10 mouse cellular contexts compared by ENCODE assay signal in genomic region chr11:98356625-98357394, GRCm38 (mm10). TPM values are rescaled to one million over a fixed set of nuclear protein-coding genes. Genes with fewer than 3 reads are reported as not detected.
A peak's percentile ranks its signal among the peaks of the same experiment; 100 is the strongest.
DNase-seq lines count a peak whose midpoint lies in the region; ATAC-seq and TF ChIP-seq lines count a peak whose summit lies in the region.
"Had no signal": no experiment of that assay in that cellular context is flagged by ENCODE, and none has a peak within 500 bp of the region (broad histone marks: within the 10 kb centered on the region; RNA-seq: fewer than 3 reads in every experiment).

No protein-coding gene starts in this region.

- H3K36me3 ChIP-seq in intestine, embryonic 15.5 days = no peaks in the 10 kb centered on the region
- H3K36me3 ChIP-seq in neural tube, embryonic 13.5 days = no peaks in the 10 kb centered on the region

- 0 out of 2 replicates have a peak, but pooled peaks have one; percentile 4 for ATAC-seq in intestine, embryonic 15.5 days
- no peak for ATAC-seq in neural tube, embryonic 13.5 days (ENCODE audit: low read depth)
- no peak for ATAC-seq in megakaryocyte progenitor cell, adult 5-6 weeks (replicated peaks; ENCODE audit: poor library complexity)

- peak overlapping the region; percentile 33; the same call in 1 of the 2 replicates for H3K9ac ChIP-seq in intestine, embryonic 15.5 days
- H3K9ac ChIP-seq in neural tube, embryonic 13.5 days = no peak overlapping the region

- TF ChIP-seq POLR2A in lung, adult 2 months (IDR thresholded peaks at IDR 0.05; ENCODE audit: borderline replicate concordance, extremely low read depth, low read depth, low read length) = no peak

- H3K9me3 ChIP-seq in intestine, embryonic 15.5 days = no peaks in the 10 kb centered on the region
- no peaks in the 10 kb centered on the region for H3K9me3 ChIP-seq in neural tube, embryonic 13.5 days

- peaks cover 7% of the 10 kb centered on the region; the same call in 1 of the 2 replicates for H3K27me3 ChIP-seq in intestine, embryonic 15.5 days (replicated peaks)
- H3K27me3 ChIP-seq in neural tube, embryonic 13.5 days = peaks cover 32% of the 10 kb centered on the region

- DNase-seq in gastrocnemius, adult 2 months = no peak
- DNase-seq in gastrocnemius, adult 18-20 months (ENCODE audit: low spot score) = no peak
- peak; percentile 31 to 60 for DNase-seq in lung, adult 18-20 months
- no peak for DNase-seq in lung, adult 2 months
- no peak for DNase-seq in cerebellum, postnatal 36 days
- DNase-seq: B cell, adult 2 months had no signal

- H3K27ac ChIP-seq in gastrocnemius, adult 2 months = peak overlapping the region; percentile 98
- H3K27ac ChIP-seq in intestine, embryonic 15.5 days = peak overlapping the region; percentile 93
- peak overlapping the region; percentile 72; the same call in 1 of the 2 replicates for H3K27ac ChIP-seq in neural tube, embryonic 13.5 days (replicated peaks)

- 41% methylated on average over 7 of the region's 7 CpGs for WGBS in lung, adult 2 months
- 71% methylated on average over 7 of the region's 7 CpGs for WGBS in intestine, embryonic 15.5 days
- WGBS in neural tube, embryonic 13.5 days = 74% methylated on average over 7 of the region's 7 CpGs

- TF ChIP-seq CTCF in gastrocnemius, adult 2 months (IDR thresholded peaks at IDR 0.05) = no peak
- TF ChIP-seq CTCF in lung, adult 2 months (IDR thresholded peaks at IDR 0.05; ENCODE audit: insufficient read depth, low read length) = no peak

- H3K4me3 ChIP-seq in gastrocnemius, adult 2 months = no peak overlapping the region
- no peak overlapping the region for H3K4me3 ChIP-seq in lung, adult 2 months (replicated peaks; ENCODE audit: extremely low read depth, low read depth, low read length)
- H3K4me3 ChIP-seq in intestine, embryonic 15.5 days (replicated peaks) = no peak overlapping the region
- H3K4me3 ChIP-seq in neural tube, embryonic 13.5 days = no peak overlapping the region

- intact Hi-C loops in gastrocnemius, adult 2 months (cut with DNase I) = no loop called here

- peak overlapping the region; percentile 58 for H3K4me2 ChIP-seq in intestine, embryonic 15.5 days (replicated peaks)
- H3K4me2 ChIP-seq in neural tube, embryonic 13.5 days = peak overlapping the region; percentile 89; the same call in 1 of the 2 replicates

- peaks cover 20% of the 10 kb centered on the region for H3K4me1 ChIP-seq in lung, adult 2 months (ENCODE audit: control insufficient read depth, insufficient read depth, low read length)
- H3K4me1 ChIP-seq in intestine, embryonic 15.5 days (replicated peaks) = peaks cover 51% of the 10 kb centered on the region
- peaks cover 46% of the 10 kb centered on the region for H3K4me1 ChIP-seq in neural tube, embryonic 13.5 days (replicated peaks)

RNA-seq across cellular contexts. Expression of gene Stard3, which starts 1.4 kb away (rescaled TPM):
- 10 to 100 TPM; 11.8 to 12.1 TPM for total RNA-seq in gastrocnemius, adult 2 months (2021)
- 10 to 100 TPM; 11.1 to 13.6 TPM for total RNA-seq in gastrocnemius, adult 18-20 months (2021)
- polyA plus RNA-seq in lung, adult 2 months (2012; rRNA removed) = 131 and 143 TPM in 2 replicates
- 39.4 and 39.7 TPM in 2 replicates for polyA plus RNA-seq in intestine, embryonic 15.5 days (2015; fragmentation: Nextera tagmentation; extraction: Ambion mirVana)
- polyA plus RNA-seq in neural tube, embryonic 13.5 days (2015; fragmentation: Nextera tagmentation; extraction: Ambion mirVana) = 39.7 and 41.1 TPM in 2 replicates
- 11.1 and 12.0 TPM in 2 replicates for total RNA-seq in megakaryocyte progenitor cell, adult 5-6 weeks (2015)
- total RNA-seq in megakaryocyte progenitor cell, adult 5-6 weeks (2017) = 17.8 and 23.1 TPM in 2 replicates

RNA-seq across cellular contexts. Expression of gene Ppp1r1b, which starts 8.6 kb away (rescaled TPM):
- total RNA-seq in gastrocnemius, adult 2 months (2021) = not detected
- total RNA-seq in gastrocnemius, adult 18-20 months (2021) = under 1 TPM; 0.18 to 0.31 TPM
- polyA plus RNA-seq in lung, adult 2 months (2012; rRNA removed) = 20.0 and 22.1 TPM in 2 replicates
- 52.2 and 68.9 TPM in 2 replicates for polyA plus RNA-seq in intestine, embryonic 15.5 days (2015; fragmentation: Nextera tagmentation; extraction: Ambion mirVana)
- 1.7 and 2.1 TPM in 2 replicates for polyA plus RNA-seq in neural tube, embryonic 13.5 days (2015; fragmentation: Nextera tagmentation; extraction: Ambion mirVana)
- not detected in 2 replicates for total RNA-seq in megakaryocyte progenitor cell, adult 5-6 weeks (2015)
- not detected in 2 replicates for total RNA-seq in megakaryocyte progenitor cell, adult 5-6 weeks (2017)

RNA-seq across cellular contexts. Expression of gene Tcap, which starts 26.8 kb away (rescaled TPM):
- 1,000 to 10,000 TPM; 3,050 to 3,067 TPM for total RNA-seq in gastrocnemius, adult 2 months (2021)
- 1,000 to 10,000 TPM; 3,864 to 4,194 TPM for total RNA-seq in gastrocnemius, adult 18-20 months (2021)
- 73.7 and 136 TPM in 2 replicates for polyA plus RNA-seq in lung, adult 2 months (2012; rRNA removed)
- polyA plus RNA-seq in intestine, embryonic 15.5 days (2015; fragmentation: Nextera tagmentation; extraction: Ambion mirVana) = 0.25 TPM in 1 of 2 replicates, not detected in the other
- 0.42 and 2.1 TPM in 2 replicates for polyA plus RNA-seq in neural tube, embryonic 13.5 days (2015; fragmentation: Nextera tagmentation; extraction: Ambion mirVana)
- not detected in 2 replicates for total RNA-seq in megakaryocyte progenitor cell, adult 5-6 weeks (2015)
- total RNA-seq in megakaryocyte progenitor cell, adult 5-6 weeks (2017) = not detected in 2 replicates
- total RNA-seq: hematopoietic stem cell, adult 5-6 weeks had no signal

RNA-seq across cellular contexts. Expression of gene Neurod2, which starts 27.4 kb away (rescaled TPM):
- total RNA-seq in gastrocnemius, adult 2 months (2021) = not detected
- total RNA-seq in gastrocnemius, adult 18-20 months (2021) = not detected
- polyA plus RNA-seq in lung, adult 2 months (2012; rRNA removed) = not detected in 2 replicates
- polyA plus RNA-seq in intestine, embryonic 15.5 days (2015; fragmentation: Nextera tagmentation; extraction: Ambion mirVana) = 0.09 TPM in 2 replicates
- polyA plus RNA-seq in neural tube, embryonic 13.5 days (2015; fragmentation: Nextera tagmentation; extraction: Ambion mirVana) = 26.4 and 27.0 TPM in 2 replicates
- total RNA-seq in megakaryocyte progenitor cell, adult 5-6 weeks (2015) = not detected in 2 replicates
- total RNA-seq in megakaryocyte progenitor cell, adult 5-6 weeks (2017) = not detected in 2 replicates
- total RNA-seq: hematopoietic stem cell, adult 5-6 weeks had no signal

RNA-seq across cellular contexts. Expression of gene Pnmt, which starts 29.4 kb away (rescaled TPM):
- total RNA-seq in gastrocnemius, adult 2 months (2021) = 1 to 10 TPM; 1.8 to 5.9 TPM
- total RNA-seq in gastrocnemius, adult 18-20 months (2021) = 1 to 10 TPM; 1.2 to 8.2 TPM
- 2.0 and 3.5 TPM in 2 replicates for polyA plus RNA-seq in lung, adult 2 months (2012; rRNA removed)
- 0.19 TPM in 1 of 2 replicates, not detected in the other for polyA plus RNA-seq in intestine, embryonic 15.5 days (2015; fragmentation: Nextera tagmentation; extraction: Ambion mirVana)
- polyA plus RNA-seq in neural tube, embryonic 13.5 days (2015; fragmentation: Nextera tagmentation; extraction: Ambion mirVana) = 0.73 and 0.79 TPM in 2 replicates
- total RNA-seq in megakaryocyte progenitor cell, adult 5-6 weeks (2015) = not detected in 2 replicates
- total RNA-seq in megakaryocyte progenitor cell, adult 5-6 weeks (2017) = not detected in 2 replicates
- total RNA-seq: hematopoietic stem cell, adult 5-6 weeks had no signal

Comparison
In these comparisons a context has a peak if more than half of its experiments do, and no peak if none do; other contexts are left out.
1. DNase-seq: peak in lung, adult 18-20 months (2 of 2); none in gastrocnemius, adult 2 months (single experiment), gastrocnemius, adult 18-20 months (single experiment), lung, adult 2 months (single experiment) and cerebellum, postnatal 36 days (0 of 2).
2. RNA of gene Tcap, which starts 26.8 kb away (total RNA-seq): 3,864 to 4,194 TPM in gastrocnemius, adult 18-20 months and 3,050 to 3,067 TPM in gastrocnemius, adult 2 months; not detected in megakaryocyte progenitor cell, adult 5-6 weeks; every median in the first group is over 1,000 times any median in the second.
3. Peak in every context shown above with its lines, with median percentiles within 50 percentile points of each other: H3K27ac ChIP-seq.